Comparison of ENCODE assay signal across 7 mouse cellular contexts in genomic region chr1:87852081-87852790, GRCm38 (mm10). TPM values are rescaled to one million over a fixed set of nuclear protein-coding genes. Genes with fewer than 3 reads are reported as not detected.
DNase-seq lines count a peak whose midpoint lies in the region; ATAC-seq and TF ChIP-seq lines count a peak whose summit lies in the region.

No protein-coding gene starts in this region.

- H3K27me3 ChIP-seq in lung, postnatal 0 days (replicated peaks; ENCODE audit: insufficient read depth, low read length): no peaks in the 10 kb centered on the region
- H3K27me3 ChIP-seq in forebrain, embryonic 14.5 days (replicated peaks; ENCODE audit: control insufficient read depth, insufficient read depth, low read length): no peaks in the 10 kb centered on the region
- H3K27me3 ChIP-seq in limb, embryonic 13.5 days: no peaks in the 10 kb centered on the region
- H3K27me3 ChIP-seq in splenic B cell, adult 2 months (ENCODE audit: control insufficient read depth, insufficient read depth, low read length, poor library complexity, severe bottlenecking): no peaks in the 10 kb centered on the region

- H3K9ac ChIP-seq in lung, postnatal 0 days (replicated peaks; ENCODE audit: low read depth): no peak overlapping the region
- no peak overlapping the region; the same call in 1 of the 2 replicates for H3K9ac ChIP-seq in forebrain, embryonic 14.5 days (ENCODE audit: low read length)
- peak overlapping the region; percentile 94; the same call in 1 of the 2 replicates for H3K9ac ChIP-seq in limb, embryonic 13.5 days

- DNase-seq in lung, postnatal 0 days (ENCODE audit: low spot score): no peak
- no peak for DNase-seq in lung, postnatal 36 days
- no peak for DNase-seq in forebrain, embryonic 14.5 days (ENCODE audit: low spot score)
- DNase-seq in splenic B cell, adult 2 months (ENCODE audit: low read depth, low spot score): peak; percentile 64
- DNase-seq in natural killer cell, adult 2 months (ENCODE audit: low spot score in 2 of 2): no peak
- no peak for DNase-seq in ovary, postnatal 10 days (ENCODE audit: low spot score)

- peak overlapping the region; percentile 92; the same call in 1 of the 2 replicates for H3K4me2 ChIP-seq in lung, postnatal 0 days (replicated peaks; ENCODE audit: low read depth, low read length)
- peak overlapping the region; percentile 76; the same call in 1 of the 2 replicates for H3K4me2 ChIP-seq in forebrain, embryonic 14.5 days (ENCODE audit: low read length)
- H3K4me2 ChIP-seq in limb, embryonic 13.5 days (replicated peaks): peak overlapping the region; percentile 96

- H3K4me1 ChIP-seq in lung, postnatal 0 days (ENCODE audit: insufficient read depth, low read depth, low read length): peaks cover 25% of the 10 kb centered on the region; the same call in 1 of the 2 replicates
- H3K4me1 ChIP-seq in forebrain, embryonic 14.5 days (ENCODE audit: control insufficient read depth, insufficient read depth, low read length): peaks cover 15% of the 10 kb centered on the region
- peaks cover 41% of the 10 kb centered on the region for H3K4me1 ChIP-seq in limb, embryonic 13.5 days

- H3K9me3 ChIP-seq in lung, postnatal 0 days (ENCODE audit: low read length): no peaks in the 10 kb centered on the region
- no peaks in the 10 kb centered on the region for H3K9me3 ChIP-seq in forebrain, embryonic 14.5 days (replicated peaks; ENCODE audit: control insufficient read depth, low read length)
- H3K9me3 ChIP-seq in limb, embryonic 13.5 days: no peaks in the 10 kb centered on the region

- WGBS in lung, postnatal 0 days: 51% methylated on average over 5 of the region's 5 CpGs
- 50% methylated on average over 5 of the region's 5 CpGs for WGBS in forebrain, embryonic 14.5 days
- 48% methylated on average over 5 of the region's 5 CpGs for WGBS in limb, embryonic 13.5 days

- no peaks in the 10 kb centered on the region for H3K36me3 ChIP-seq in lung, postnatal 0 days (ENCODE audit: insufficient read depth, low read length)
- H3K36me3 ChIP-seq in forebrain, embryonic 14.5 days (ENCODE audit: control insufficient read depth, insufficient read depth, low read length): no peaks in the 10 kb centered on the region
- H3K36me3 ChIP-seq in limb, embryonic 13.5 days: no peaks in the 10 kb centered on the region
- H3K36me3 ChIP-seq in splenic B cell, adult 2 months (ENCODE audit: control insufficient read depth, insufficient read depth, low read length, poor library complexity, severe bottlenecking): no peaks in the 10 kb centered on the region; the same call in 1 of the 2 replicates

- no peak for TF ChIP-seq EP300 in lung, postnatal 0 days (IDR thresholded peaks at IDR 0.05)

- H3K27ac ChIP-seq in lung, postnatal 0 days (ENCODE audit: low read length): peak overlapping the region; percentile 71; the same call in 1 of the 2 replicates
- no peak overlapping the region for H3K27ac ChIP-seq in forebrain, embryonic 14.5 days (ENCODE audit: low read depth, low read length)
- no peak overlapping the region for H3K27ac ChIP-seq in limb, embryonic 13.5 days

- no peak; the same call in 1 of the 2 replicates for ATAC-seq in lung, postnatal 0 days
- ATAC-seq in forebrain, embryonic 14.5 days: no peak
- no peak for ATAC-seq in limb, embryonic 13.5 days (ENCODE audit: low FRiP score, low read depth)

- no peak for TF ChIP-seq CTCF in lung, postnatal 0 days (IDR thresholded peaks at IDR 0.05)

- H3K4me3 ChIP-seq in lung, postnatal 0 days (ENCODE audit: low read depth, low read length): peak overlapping the region; percentile 94; the same call in 1 of the 2 replicates
- H3K4me3 ChIP-seq in forebrain, embryonic 14.5 days (ENCODE audit: low read depth, low read length): no peak overlapping the region
- peak overlapping the region; percentile 97 for H3K4me3 ChIP-seq in limb, embryonic 13.5 days

RNA-seq across cellular contexts. Expression of gene Dgkd, which starts 0.9 kb away (rescaled TPM):
- 24.3 and 25.5 TPM in 2 replicates for polyA plus RNA-seq in lung, postnatal 0 days (2015; fragmentation: Nextera tagmentation; extraction: Ambion mirVana)
- 31.7 and 49.8 TPM in 2 replicates for polyA plus RNA-seq in forebrain, embryonic 14.5 days (2014; fragmentation: Nextera tagmentation; extraction: Ambion mirVana)
- 30.7 and 36.6 TPM in 2 replicates for polyA plus RNA-seq in limb, embryonic 13.5 days (2015; fragmentation: Nextera tagmentation; extraction: Ambion mirVana)

RNA-seq across cellular contexts. Expression of gene Sag, which starts 48.8 kb away (rescaled TPM):
- 0.38 and 0.49 TPM in 2 replicates for polyA plus RNA-seq in lung, postnatal 0 days (2015; fragmentation: Nextera tagmentation; extraction: Ambion mirVana)
- polyA plus RNA-seq in forebrain, embryonic 14.5 days (2014; fragmentation: Nextera tagmentation; extraction: Ambion mirVana): 1.0 and 1.1 TPM in 2 replicates
- polyA plus RNA-seq in limb, embryonic 13.5 days (2015; fragmentation: Nextera tagmentation; extraction: Ambion mirVana): 3.2 and 3.7 TPM in 2 replicates
